Mouse (Mus musculus) brain, embryonic 14.5 days (tissue): ENCODE data around the gene Pde11a.

Source experiments
- CTCF ChIP-seq: fragments of 200-500 bp; IDR thresholded peaks from 2 replicates; pipeline ENCODE4 v1.5.1; 2012; ENCODE audit warnings: inconsistent platforms, mild to moderate bottlenecking, moderate library complexity, borderline replicate concordance; ENCODE audit not compliant: insufficient read depth, insufficient read length; ENCODE audit errors: extremely low read depth
- POLR2A ChIP-seq: fragments of 200-500 bp; IDR thresholded peaks from 2 replicates; pipeline ENCODE4 v1.6.1; 2012; ENCODE audit warnings: mild to moderate bottlenecking, inconsistent platforms, borderline replicate concordance; ENCODE audit not compliant: poor library complexity, insufficient read depth, insufficient read length, severe bottlenecking; ENCODE audit errors: extremely low read depth

DNA sequence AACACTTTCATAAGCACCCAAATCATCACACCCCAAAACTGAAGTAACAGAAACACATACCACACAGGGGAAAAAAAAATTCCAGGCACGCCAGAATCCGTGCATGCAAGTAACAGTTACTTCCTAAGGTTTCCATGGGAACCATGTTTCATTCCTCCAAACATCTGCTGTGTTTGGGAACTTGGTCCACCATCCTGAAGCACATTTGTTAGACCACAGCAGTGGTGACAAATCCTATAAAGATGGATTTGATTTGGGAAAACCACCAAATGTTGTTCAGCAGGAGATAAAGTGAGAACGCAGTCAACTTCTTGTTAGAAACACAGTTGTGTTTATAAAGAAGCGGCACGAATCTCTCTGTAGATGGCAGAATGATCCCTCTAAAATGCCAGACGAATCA is 213.8 kb downstream of the Pde11a start:
- TF ChIP-seq CTCF (no peak), POLR2A (no peak)
